Mouse (Mus musculus): ENCODE results near the gene Atxn2l.

The Atxn2l gene

GRCm38 (mm10) chr7:126503273-126503878 is at the start of gene Atxn2l:
Gene Atxn2l (minus strand): TSS chr7:126503437.
- peak; percentile 100 for DNase-seq

- DNase-seq = no peak
Measured at GRCm38 (mm10) chr7:126545631-126546030, 42.4 kb upstream of the Atxn2l start.

- DNase-seq = no peak
Measured at GRCm38 (mm10) chr7:126541661-126542060, 38.4 kb upstream of the Atxn2l start.

GRCm38 (mm10) chr7:126537820-126538585 is 34.8 kb upstream of the Atxn2l start:
- peak; percentile 37 for DNase-seq

- DNase-seq = no peak
Measured at GRCm38 (mm10) chr7:126536466-126536865, 33.2 kb upstream of the Atxn2l start.

GRCm38 (mm10) chr7:126535766-126536165 is 32.5 kb upstream of the Atxn2l start:
- DNase-seq = peak; percentile 34

- no peak for DNase-seq
Measured at GRCm38 (mm10) chr7:126533434-126533833, 30.2 kb upstream of the Atxn2l start.

GRCm38 (mm10) chr7:126528166-126528577 is 24.9 kb upstream of the Atxn2l start:
- DNase-seq = peak; percentile 28

- no peak for DNase-seq
Measured at GRCm38 (mm10) chr7:126523316-126523715, 20.1 kb upstream of the Atxn2l start.

GRCm38 (mm10) chr7:126519513-126519912 is 16.3 kb upstream of the Atxn2l start:
- DNase-seq = no peak

- no peak for DNase-seq
Measured at GRCm38 (mm10) chr7:126518261-126518941, 15.2 kb upstream of the Atxn2l start.

- no peak for DNase-seq
Measured at GRCm38 (mm10) chr7:126511287-126511686, 8.1 kb upstream of the Atxn2l start.

GRCm38 (mm10) chr7:126507126-126507778 is 4.0 kb upstream of the Atxn2l start:
- no peak for DNase-seq

- DNase-seq = no peak
Measured at GRCm38 (mm10) chr7:126504913-126505312, 1.7 kb upstream of the Atxn2l start.

GRCm38 (mm10) chr7:126502751-126503150 is 486 bp downstream of the Atxn2l start:
- no peak for DNase-seq

GRCm38 (mm10) chr7:126502023-126502741 is 1.1 kb downstream of the Atxn2l start:
- DNase-seq = peak; percentile 95

GRCm38 (mm10) chr7:126501684-126502022 is 1.6 kb downstream of the Atxn2l start:
- DNase-seq = no peak

- no peak for DNase-seq
Measured at GRCm38 (mm10) chr7:126499416-126499815, 3.8 kb downstream of the Atxn2l start.

GRCm38 (mm10) chr7:126497966-126498365 is 5.3 kb downstream of the Atxn2l start:
- DNase-seq = no peak

- DNase-seq = no peak
Measured at GRCm38 (mm10) chr7:126496475-126496874, 6.8 kb downstream of the Atxn2l start.

GRCm38 (mm10) chr7:126494120-126494519 is 9.1 kb downstream of the Atxn2l start:
- no peak for DNase-seq

GRCm38 (mm10) chr7:126491973-126492372 is 11.3 kb downstream of the Atxn2l start:
- no peak for DNase-seq

GRCm38 (mm10) chr7:126491005-126491404 is 12.2 kb downstream of the Atxn2l start:
- DNase-seq = no peak

Measured in thymus, postnatal 4 days (tissue).